ENCODE assay signal across 8 mouse cellular contexts in the genomic region with DNA sequence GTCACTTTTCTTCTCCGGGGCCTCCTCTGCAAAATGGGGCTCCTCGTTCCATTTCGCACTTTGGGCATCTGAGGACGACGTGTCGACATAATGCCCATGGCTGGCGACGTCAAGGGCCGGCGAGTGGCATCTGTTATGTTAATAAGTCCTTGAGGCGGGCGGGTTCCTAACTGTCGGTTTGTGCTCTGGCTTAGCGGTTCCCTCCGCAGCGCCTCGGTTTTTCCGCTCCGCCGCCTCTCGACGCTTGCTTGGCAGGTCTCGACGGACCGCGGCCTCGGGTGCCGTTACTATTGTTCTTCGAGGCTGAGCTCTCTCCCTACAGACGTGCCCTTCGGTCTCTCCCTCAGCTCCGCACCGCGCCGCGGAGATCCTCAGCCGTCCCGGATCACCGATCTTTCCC. TPM values are rescaled to one million over a fixed set of nuclear protein-coding genes. Genes with fewer than 3 reads are reported as not detected.
DNase-seq lines count a peak whose midpoint lies in the region; ATAC-seq and TF ChIP-seq lines count a peak whose summit lies in the region.

A gene (plus strand): TSS at position 133 of the 400 bp plus-strand sequence.

- POLR2A ChIA-PET in Patski (lab: Charles Lee), result no interaction called here

- H3K36me3 ChIP-seq in forebrain, embryonic 15.5 days, result peaks cover 4% of the 10 kb centered on the region; the same call in 1 of the 2 replicates
- peaks cover 1% of the 10 kb centered on the region for H3K36me3 ChIP-seq in hindbrain, embryonic 13.5 days
- H3K36me3 ChIP-seq in liver, embryonic 15.5 days (replicated peaks), result peaks cover 7% of the 10 kb centered on the region; the same call in 1 of the 2 replicates

- TF ChIP-seq CTCF in Patski (IDR thresholded peaks at IDR 0.05), result no peak

- peak within 1 kb of the TSS; percentile 59 for H3K4me2 ChIP-seq in forebrain, embryonic 15.5 days (replicated peaks)
- peak within 1 kb of the TSS; percentile 93 for H3K4me2 ChIP-seq in hindbrain, embryonic 13.5 days
- peak within 1 kb of the TSS; percentile 95 for H3K4me2 ChIP-seq in liver, embryonic 15.5 days

- peak within 1 kb of the TSS; percentile 77 for H3K4me3 ChIP-seq in forebrain, embryonic 15.5 days
- H3K4me3 ChIP-seq in hindbrain, embryonic 13.5 days, result peak within 1 kb of the TSS; percentile 98
- peak within 1 kb of the TSS; percentile 90 for H3K4me3 ChIP-seq in liver, embryonic 15.5 days (replicated peaks)

- no peaks in the 10 kb centered on the region for H3K9me3 ChIP-seq in forebrain, embryonic 15.5 days
- H3K9me3 ChIP-seq in hindbrain, embryonic 13.5 days, result no peaks in the 10 kb centered on the region
- no peaks in the 10 kb centered on the region for H3K9me3 ChIP-seq in liver, embryonic 15.5 days (replicated peaks)

- ATAC-seq in frontal cortex, adult (ENCODE audit: low TSS enrichment), result peak; percentile 41
- ATAC-seq in Patski, result no peak
- ATAC-seq in forebrain, embryonic 15.5 days (replicated peaks), result no peak; the same call in 1 of the 2 replicates
- peak; percentile 74 for ATAC-seq in hindbrain, embryonic 13.5 days (ENCODE audit: low FRiP score)
- peak; percentile 63 for ATAC-seq in liver, embryonic 15.5 days (ENCODE audit: insufficient read depth)

- CTCF ChIA-PET in Patski (lab: Charles Lee), result no interaction called here

- H3K4me1 ChIP-seq in forebrain, embryonic 15.5 days, result peaks cover 34% of the 10 kb centered on the region
- H3K4me1 ChIP-seq in hindbrain, embryonic 13.5 days (replicated peaks), result peaks cover 34% of the 10 kb centered on the region
- H3K4me1 ChIP-seq in liver, embryonic 15.5 days (replicated peaks), result peaks cover 32% of the 10 kb centered on the region

- no peak for DNase-seq in frontal cortex, postnatal 14 days (ENCODE audit: low spot score in 2 of 2)
- DNase-seq in Patski (ENCODE audit: low read depth, low spot score), result no peak
- no peak for DNase-seq in thymus, postnatal 14 days
- no peak for DNase-seq in retina, postnatal 1 day

- WGBS in forebrain, embryonic 15.5 days, result 2% methylated on average over 39 of the region's 39 CpGs
- 2% methylated on average over 39 of the region's 39 CpGs for WGBS in hindbrain, embryonic 13.5 days
- 4% methylated on average over 39 of the region's 39 CpGs for WGBS in liver, embryonic 15.5 days (ENCODE audit: insufficient replicate concordance)

- peak within 1 kb of the TSS; percentile 89 for H3K9ac ChIP-seq in forebrain, embryonic 15.5 days (replicated peaks)
- peak within 1 kb of the TSS; percentile 100 for H3K9ac ChIP-seq in hindbrain, embryonic 13.5 days
- peak within 1 kb of the TSS; percentile 90 for H3K9ac ChIP-seq in liver, embryonic 15.5 days

- no peaks in the 10 kb centered on the region for H3K27me3 ChIP-seq in Patski
- H3K27me3 ChIP-seq in forebrain, embryonic 15.5 days, result no peaks in the 10 kb centered on the region
- no peaks in the 10 kb centered on the region for H3K27me3 ChIP-seq in hindbrain, embryonic 13.5 days
- H3K27me3 ChIP-seq in liver, embryonic 15.5 days, result peaks cover 34% of the 10 kb centered on the region

- in situ Hi-C loops in Patski (cut with MboI; ENCODE audit: low pct_unique_long_range_greater_than_20kb), result no loop called here

- H3K27ac ChIP-seq in forebrain, embryonic 15.5 days (replicated peaks), result peak within 1 kb of the TSS; percentile 93
- peak within 1 kb of the TSS; percentile 97 for H3K27ac ChIP-seq in hindbrain, embryonic 13.5 days
- H3K27ac ChIP-seq in liver, embryonic 15.5 days (replicated peaks), result peak within 1 kb of the TSS; percentile 83

RNA-seq across cellular contexts. Expression of the gene that starts here (rescaled TPM):
- 73.5 TPM for polyA plus RNA-seq in Patski (2021)
- 48.6 and 49.7 TPM in 2 replicates for polyA plus RNA-seq in forebrain, embryonic 15.5 days (2015; fragmentation: Nextera tagmentation; extraction: Ambion mirVana)
- 48.7 and 53.1 TPM in 2 replicates for polyA plus RNA-seq in hindbrain, embryonic 13.5 days (2015; fragmentation: Nextera tagmentation; extraction: Ambion mirVana)
- polyA plus RNA-seq in liver, embryonic 15.5 days (2015; fragmentation: Nextera tagmentation; extraction: Ambion mirVana), result 6.3 and 8.5 TPM in 2 replicates

Comparison
In these comparisons a context has a peak if more than half of its experiments do, and no peak if none do; other contexts are left out.
1. ATAC-seq: peak in frontal cortex, adult (single experiment), hindbrain, embryonic 13.5 days (single experiment) and liver, embryonic 15.5 days (single experiment); none in Patski (single experiment) and forebrain, embryonic 15.5 days (single experiment).
2. Peak in every context shown above with its lines, with median percentiles within 50 percentile points of each other: H3K27ac ChIP-seq, H3K4me2 ChIP-seq, H3K4me3 ChIP-seq and H3K9ac ChIP-seq.